Mouse (Mus musculus): ENCODE measurements around the gene Ccdc92b. TPM values are rescaled to one million over a fixed set of nuclear protein-coding genes. Genes with fewer than 3 reads are reported as not detected.

Ccdc92b gene
- polyA plus RNA-seq, 1 experiment from 2014 or later, result 0.54 TPM

- Histone ChIP-seq H3K9ac (ENCODE audit: low read depth, low read length) (no peak overlapping the region), H3K9me3 (ENCODE audit: control insufficient read depth, low read length) (no peaks in the 10 kb centered on the region), H3K4me3 (ENCODE audit: low read depth, low read length) (no peak overlapping the region), H3K27me3 (replicated peaks; ENCODE audit: control insufficient read depth, insufficient read depth, low read length) (no peaks in the 10 kb centered on the region), H3K36me3 (ENCODE audit: control insufficient read depth, insufficient read depth, low read length) (peaks cover 68% of the 10 kb centered on the region), H3K4me1 (ENCODE audit: control insufficient read depth, insufficient read depth, low read length) (no peaks in the 10 kb centered on the region), H3K4me2 (ENCODE audit: low read depth, low read length) (no peak overlapping the region), H3K27ac (replicated peaks; ENCODE audit: low read depth, low read length) (no peak overlapping the region)
- WGBS, result 94% methylated on average over 8 of the region's 8 CpGs
- ATAC-seq (ENCODE audit: low read depth) (no peak), DNase-seq (ENCODE audit: low spot score) (no peak)
These were observed 55.3 kb downstream of the Ccdc92b start for GRCm38 (mm10) chr11:74674713-74675112.

DNA sequence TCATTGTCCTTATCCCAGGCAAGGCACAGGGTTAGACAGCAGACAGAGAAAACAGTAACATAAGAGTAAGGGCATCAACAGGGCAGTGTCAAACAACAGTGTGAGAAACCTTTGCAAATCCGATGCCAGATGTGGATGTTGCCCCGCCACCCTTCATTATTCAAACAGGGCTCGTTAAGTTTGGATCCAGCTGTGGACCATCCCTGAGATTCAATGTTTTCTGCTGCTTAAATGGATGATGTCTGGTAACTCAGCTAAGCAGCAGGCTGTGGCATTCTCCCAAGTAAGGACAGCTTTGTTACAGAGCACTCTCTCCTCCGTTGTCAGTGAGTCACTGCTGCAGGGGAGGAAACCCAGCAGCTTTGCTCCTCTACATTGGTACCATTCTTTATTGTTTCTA lies 55.8 kb downstream of the Ccdc92b start:
- Histone ChIP-seq H3K27ac (replicated peaks; ENCODE audit: low read depth, low read length) (no peak overlapping the region), H3K27me3 (replicated peaks; ENCODE audit: control insufficient read depth, insufficient read depth, low read length) (no peaks in the 10 kb centered on the region), H3K9ac (ENCODE audit: low read depth, low read length) (no peak overlapping the region), H3K36me3 (ENCODE audit: control insufficient read depth, insufficient read depth, low read length) (peaks cover 68% of the 10 kb centered on the region), H3K4me2 (ENCODE audit: low read depth, low read length) (no peak overlapping the region), H3K4me3 (ENCODE audit: low read depth, low read length) (no peak overlapping the region), H3K9me3 (ENCODE audit: control insufficient read depth, low read length) (no peaks in the 10 kb centered on the region), H3K4me1 (ENCODE audit: control insufficient read depth, insufficient read depth, low read length) (no peaks in the 10 kb centered on the region)
- WGBS, result 79% methylated on average over 4 of the region's 4 CpGs
- DNase-seq (ENCODE audit: low spot score) (no peak), ATAC-seq (ENCODE audit: low read depth) (no peak)

Other genes with a start within 250 kb of the Ccdc92b start
- gene Rap1gap2, start 8.7 kb upstream of the Ccdc92b start, polyA plus RNA-seq (2014; fragmentation: Nextera tagmentation; extraction: Ambion mirVana), result 3.4 and 3.6 TPM in 2 replicates
- 24.4 and 25.2 TPM in 2 replicates for gene Cluh, start 29.9 kb downstream of the Ccdc92b start, polyA plus RNA-seq (2014; fragmentation: Nextera tagmentation; extraction: Ambion mirVana)
- gene Pafah1b1, start 105.1 kb downstream of the Ccdc92b start, polyA plus RNA-seq (2014; fragmentation: Nextera tagmentation; extraction: Ambion mirVana), result 67.6 and 68.3 TPM in 2 replicates
- 28.4 and 32.0 TPM in 2 replicates for gene Mettl16, start 151.2 kb downstream of the Ccdc92b start, polyA plus RNA-seq (2014; fragmentation: Nextera tagmentation; extraction: Ambion mirVana)
- gene Mnt, start 211.3 kb downstream of the Ccdc92b start, polyA plus RNA-seq (2014; fragmentation: Nextera tagmentation; extraction: Ambion mirVana), result 4.8 and 5.8 TPM in 2 replicates

Measured in embryonic facial prominence, embryonic 14.5 days (tissue).